Mouse (Mus musculus): ENCODE results near the gene Psma7.

GRCm38 (mm10) chr2:180063338-180064131 is 21.3 kb upstream of the Psma7 start:
- TF ChIP-seq CTCF (IDR thresholded peaks at IDR 0.05; ENCODE audit: low read depth) (no peak), EP300 (IDR thresholded peaks at IDR 0.05; ENCODE audit: low read depth) (no peak)

Data from liver, postnatal 0 days (tissue).